8 mouse cellular contexts compared by ENCODE assay signal in genomic region chr11:48870781-48871180, GRCm38 (mm10). TPM values are rescaled to one million over a fixed set of nuclear protein-coding genes. Genes with fewer than 3 reads are reported as not detected.
A peak's percentile ranks its signal among the peaks of the same experiment; 100 is the strongest.
DNase-seq lines count a peak whose midpoint lies in the region; ATAC-seq and TF ChIP-seq lines count a peak whose summit lies in the region.

No protein-coding gene starts in this region.

- no peaks in the 10 kb centered on the region for H3K27me3 ChIP-seq in heart, embryonic 11.5 days (ENCODE audit: control insufficient read depth, insufficient read depth, low read length)
- H3K27me3 ChIP-seq in E14TG2a.4 (ENCODE audit: insufficient read depth, low read length), result peaks cover 9% of the 10 kb centered on the region; the same call in 1 of the 2 replicates
- H3K27me3 ChIP-seq in forebrain, embryonic 12.5 days, result peaks cover 25% of the 10 kb centered on the region; the same call in 1 of the 2 replicates
- no peaks in the 10 kb centered on the region for H3K27me3 ChIP-seq in liver, embryonic 13.5 days

- no peak for DNase-seq in heart, postnatal 14 days
- no peak for DNase-seq in liver, embryonic 13.5 days
- no peak for DNase-seq in urinary bladder, postnatal 36 days (ENCODE audit: low spot score in 2 of 2)
- DNase-seq in gastrocnemius, postnatal 14 days, result no peak
- DNase-seq in urinary bladder, adult 2 months (ENCODE audit: low spot score), result no peak

- peaks cover 13% of the 10 kb centered on the region for H3K4me1 ChIP-seq in heart, embryonic 11.5 days (ENCODE audit: control insufficient read depth, insufficient read depth, low read length)
- peaks cover 18% of the 10 kb centered on the region for H3K4me1 ChIP-seq in E14TG2a.4 (replicated peaks; ENCODE audit: low read depth, low read length)
- H3K4me1 ChIP-seq in forebrain, embryonic 12.5 days, result peaks cover 15% of the 10 kb centered on the region
- peaks cover 64% of the 10 kb centered on the region for H3K4me1 ChIP-seq in liver, embryonic 13.5 days (replicated peaks)

- intact Hi-C loops in heart, postnatal 14 days (cut with DNase I), result loop anchor here (5.0 kb wide), 3 partner anchors 317 to 402 kb away; partner anchors contain the start of genes Btnl9 and Zfp62
- intact Hi-C loops in gastrocnemius, postnatal 14 days (cut with DNase I; ENCODE audit: low total_unique reads), result no loop called here

- peak overlapping the region; percentile 76 for H3K9ac ChIP-seq in heart, embryonic 11.5 days (ENCODE audit: low read depth, low read length)
- H3K9ac ChIP-seq in forebrain, embryonic 12.5 days, result peak overlapping the region; percentile 54
- peak overlapping the region; percentile 76 for H3K9ac ChIP-seq in liver, embryonic 13.5 days

- TF ChIP-seq CTCF in E14TG2a.4 (conservative IDR thresholded peaks at IDR 0.05; ENCODE audit: low read length), result no peak

- 27% methylated on average over 7 of the region's 7 CpGs for WGBS in heart, embryonic 11.5 days (ENCODE audit: insufficient replicate concordance)
- WGBS in forebrain, embryonic 12.5 days, result 40% methylated on average over 7 of the region's 7 CpGs
- WGBS in liver, embryonic 13.5 days (ENCODE audit: insufficient replicate concordance), result 6% methylated on average over 7 of the region's 7 CpGs

- peak overlapping the region; percentile 35; the same call in 1 of the 2 replicates for H3K27ac ChIP-seq in heart, embryonic 11.5 days (ENCODE audit: low read depth, low read length)
- H3K27ac ChIP-seq in forebrain, embryonic 12.5 days, result no peak overlapping the region
- peak overlapping the region; percentile 91 for H3K27ac ChIP-seq in liver, embryonic 13.5 days

- H3K9me3 ChIP-seq in heart, embryonic 11.5 days (replicated peaks; ENCODE audit: control insufficient read depth, low read length), result no peaks in the 10 kb centered on the region
- no peaks in the 10 kb centered on the region for H3K9me3 ChIP-seq in E14TG2a.4 (ENCODE audit: low read length)
- no peaks in the 10 kb centered on the region for H3K9me3 ChIP-seq in forebrain, embryonic 12.5 days
- H3K9me3 ChIP-seq in liver, embryonic 13.5 days (replicated peaks), result no peaks in the 10 kb centered on the region

- H3K36me3 ChIP-seq in heart, embryonic 11.5 days (ENCODE audit: control insufficient read depth, insufficient read depth, low read length), result 0 out of 2 replicates have a peak, but pooled peaks cover 2% of the 10 kb centered on the region
- no peaks in the 10 kb centered on the region for H3K36me3 ChIP-seq in E14TG2a.4 (ENCODE audit: insufficient read depth, low read length)
- no peaks in the 10 kb centered on the region for H3K36me3 ChIP-seq in forebrain, embryonic 12.5 days (replicated peaks)
- peaks cover 20% of the 10 kb centered on the region for H3K36me3 ChIP-seq in liver, embryonic 13.5 days

- H3K4me3 ChIP-seq in heart, embryonic 11.5 days (ENCODE audit: low read depth, low read length), result peak overlapping the region; percentile 57
- peak overlapping the region; percentile 48 for H3K4me3 ChIP-seq in E14TG2a.4 (replicated peaks; ENCODE audit: low read length)
- H3K4me3 ChIP-seq in forebrain, embryonic 12.5 days (replicated peaks), result peak overlapping the region; percentile 41
- H3K4me3 ChIP-seq in liver, embryonic 13.5 days (replicated peaks), result peak overlapping the region; percentile 68

- ATAC-seq in heart, embryonic 11.5 days (replicated peaks; ENCODE audit: insufficient number of reproducible peaks, low FRiP score, low TSS enrichment), result no peak
- no peak for ATAC-seq in forebrain, embryonic 12.5 days (ENCODE audit: low FRiP score)
- ATAC-seq in liver, embryonic 13.5 days (ENCODE audit: low read depth), result 0 out of 2 replicates have a peak, but pooled peaks have one; percentile 15

- peak overlapping the region; percentile 74 for H3K4me2 ChIP-seq in heart, embryonic 11.5 days
- peak overlapping the region; percentile 63 for H3K4me2 ChIP-seq in forebrain, embryonic 12.5 days
- H3K4me2 ChIP-seq in liver, embryonic 13.5 days, result peak overlapping the region; percentile 84

RNA-seq across cellular contexts. Expression of gene Irgm1, which starts 0.7 kb away (rescaled TPM):
- polyA plus RNA-seq in heart, embryonic 11.5 days (2014; fragmentation: Nextera tagmentation; extraction: Ambion mirVana), result 4.9 and 5.9 TPM in 2 replicates
- total RNA-seq in heart, postnatal 14 days (2021), result 1 to 10 TPM; 7.1 to 7.2 TPM
- polyA plus RNA-seq in forebrain, embryonic 12.5 days (2016; fragmentation: Nextera tagmentation; extraction: Ambion mirVana), result 1.2 and 1.8 TPM in 2 replicates
- 17.0 and 19.8 TPM in 2 replicates for polyA plus RNA-seq in liver, embryonic 13.5 days (2015; fragmentation: Nextera tagmentation; extraction: Ambion mirVana)
- 1 to 10 TPM; 6.1 to 7.0 TPM for total RNA-seq in gastrocnemius, postnatal 14 days (2021)
- 30.5 and 54.8 TPM in 2 replicates for polyA plus RNA-seq in urinary bladder, adult 2 months (2012; rRNA removed)

RNA-seq across cellular contexts. Expression of gene Gm5431, which starts 31.2 kb away (rescaled TPM):
- 0.16 TPM in 1 of 2 replicates, not detected in the other for polyA plus RNA-seq in heart, embryonic 11.5 days (2014; fragmentation: Nextera tagmentation; extraction: Ambion mirVana)
- 1 to 10 TPM in 1 of 2 experiments, under 1 TPM in 1; 0.85 to 1.3 TPM for total RNA-seq in heart, postnatal 14 days (2021)
- 0.09 TPM in 1 of 2 replicates, not detected in the other for polyA plus RNA-seq in forebrain, embryonic 12.5 days (2016; fragmentation: Nextera tagmentation; extraction: Ambion mirVana)
- polyA plus RNA-seq in liver, embryonic 13.5 days (2015; fragmentation: Nextera tagmentation; extraction: Ambion mirVana), result 0.20 and 0.38 TPM in 2 replicates
- total RNA-seq in gastrocnemius, postnatal 14 days (2021), result under 1 TPM; 0.21 to 0.35 TPM
- polyA plus RNA-seq in urinary bladder, adult 2 months (2012; rRNA removed), result 0.98 and 1.6 TPM in 2 replicates

RNA-seq across cellular contexts. Expression of gene Gm12184, which starts 44.3 kb away (rescaled TPM):
- polyA plus RNA-seq in heart, embryonic 11.5 days (2014; fragmentation: Nextera tagmentation; extraction: Ambion mirVana), result 2.9 and 4.0 TPM in 2 replicates
- 1 to 10 TPM; 2.6 to 3.0 TPM for total RNA-seq in heart, postnatal 14 days (2021)
- 6.8 and 9.4 TPM in 2 replicates for polyA plus RNA-seq in forebrain, embryonic 12.5 days (2016; fragmentation: Nextera tagmentation; extraction: Ambion mirVana)
- 1.2 and 1.7 TPM in 2 replicates for polyA plus RNA-seq in liver, embryonic 13.5 days (2015; fragmentation: Nextera tagmentation; extraction: Ambion mirVana)
- total RNA-seq in gastrocnemius, postnatal 14 days (2021), result 1 to 10 TPM; 2.7 to 3.0 TPM
- 20.8 and 23.2 TPM in 2 replicates for polyA plus RNA-seq in urinary bladder, adult 2 months (2012; rRNA removed)

RNA-seq across cellular contexts. Expression of gene Trim7, which starts 44.8 kb away (rescaled TPM):
- polyA plus RNA-seq in heart, embryonic 11.5 days (2014; fragmentation: Nextera tagmentation; extraction: Ambion mirVana), result 0.43 and 0.70 TPM in 2 replicates
- 10 to 100 TPM; 23.4 to 23.9 TPM for total RNA-seq in heart, postnatal 14 days (2021)
- polyA plus RNA-seq in forebrain, embryonic 12.5 days (2016; fragmentation: Nextera tagmentation; extraction: Ambion mirVana), result 0.76 and 1.00 TPM in 2 replicates
- 0.06 and 0.09 TPM in 2 replicates for polyA plus RNA-seq in liver, embryonic 13.5 days (2015; fragmentation: Nextera tagmentation; extraction: Ambion mirVana)
- total RNA-seq in gastrocnemius, postnatal 14 days (2021), result 100 to 1,000 TPM in 1 of 2 experiments, 10 to 100 TPM in 1; 93.7 to 106 TPM
- 14.9 and 16.1 TPM in 2 replicates for polyA plus RNA-seq in urinary bladder, adult 2 months (2012; rRNA removed)

RNA-seq across cellular contexts. Expression of gene Trim41, which starts 53.6 kb away (rescaled TPM):
- 3.3 and 3.7 TPM in 2 replicates for polyA plus RNA-seq in heart, embryonic 11.5 days (2014; fragmentation: Nextera tagmentation; extraction: Ambion mirVana)
- total RNA-seq in heart, postnatal 14 days (2021), result 10 to 100 TPM; 26.4 to 27.0 TPM
- 6.2 and 6.8 TPM in 2 replicates for polyA plus RNA-seq in forebrain, embryonic 12.5 days (2016; fragmentation: Nextera tagmentation; extraction: Ambion mirVana)
- 1.7 and 2.4 TPM in 2 replicates for polyA plus RNA-seq in liver, embryonic 13.5 days (2015; fragmentation: Nextera tagmentation; extraction: Ambion mirVana)
- 10 to 100 TPM; 16.3 to 21.0 TPM for total RNA-seq in gastrocnemius, postnatal 14 days (2021)
- polyA plus RNA-seq in urinary bladder, adult 2 months (2012; rRNA removed), result 34.8 and 37.5 TPM in 2 replicates
